Mouse (Mus musculus): ENCODE measurements around the gene Plekho2. TPM values are rescaled to one million over a fixed set of nuclear protein-coding genes. Genes with fewer than 3 reads are reported as not detected.
A peak's percentile ranks its signal among the peaks of the same experiment; 100 is the strongest.

Plekho2 gene
- total and polyA plus RNA-seq, 2 experiments from 2014 or later: 8.3 to 21.0 TPM

DNA sequence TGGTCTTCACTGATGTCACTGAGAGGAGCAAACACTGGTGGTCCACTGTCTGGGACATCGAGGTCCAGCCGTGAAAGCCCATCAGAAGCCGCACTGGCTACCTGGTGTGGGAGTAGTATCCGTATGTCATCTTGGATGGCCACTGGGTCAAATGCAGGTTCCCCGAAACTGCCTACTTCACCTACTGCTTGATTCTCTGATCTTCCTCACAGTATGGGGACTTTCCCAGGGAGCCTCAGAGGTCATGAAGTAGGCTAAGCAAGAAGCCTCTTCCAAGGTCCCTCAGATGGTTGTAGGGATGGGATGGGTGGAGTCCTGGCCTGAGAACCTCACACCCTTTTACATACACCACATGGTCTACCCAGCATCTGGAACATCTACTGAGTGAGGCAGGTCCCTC, 22.9 kb downstream of the Plekho2 start:
- no peak overlapping the region for H3K4me3 ChIP-seq (ENCODE audit: low read depth, low read length)
- no peak overlapping the region for H3K9ac ChIP-seq (replicated peaks; ENCODE audit: low read depth, low read length)
- H3K36me3 ChIP-seq (replicated peaks; ENCODE audit: control insufficient read depth, insufficient read depth, low read length): peaks cover 43% of the 10 kb centered on the region
- no peak for DNase-seq (ENCODE audit: low spot score)
- H3K4me1 ChIP-seq (ENCODE audit: control insufficient read depth, insufficient read depth): peaks cover 7% of the 10 kb centered on the region
- no peak overlapping the region for H3K27ac ChIP-seq (ENCODE audit: low read depth)
- H3K4me2 ChIP-seq (ENCODE audit: low read depth, low read length): no peak overlapping the region
- WGBS: 89% methylated on average over 5 of the region's 5 CpGs
- no peak for ATAC-seq (ENCODE audit: insufficient read depth, low read depth)
- H3K27me3 ChIP-seq (ENCODE audit: control insufficient read depth, insufficient read depth, low read length): no peaks in the 10 kb centered on the region
- H3K9me3 ChIP-seq (replicated peaks; ENCODE audit: control insufficient read depth, low read length): no peaks in the 10 kb centered on the region
- no peak for TF ChIP-seq EP300 (IDR thresholded peaks at IDR 0.05; ENCODE audit: low read depth)
- no peak for TF ChIP-seq CTCF (IDR thresholded peaks at IDR 0.05; ENCODE audit: low read depth)

- Histone ChIP-seq H3K27ac (ENCODE audit: low read depth) (no peak overlapping the region), H3K4me3 (ENCODE audit: low read depth, low read length) (no peak overlapping the region), H3K27me3 (ENCODE audit: control insufficient read depth, insufficient read depth, low read length) (no peaks in the 10 kb centered on the region), H3K9me3 (replicated peaks; ENCODE audit: control insufficient read depth, low read length) (no peaks in the 10 kb centered on the region), H3K4me2 (ENCODE audit: low read depth, low read length) (no peak overlapping the region), H3K9ac (replicated peaks; ENCODE audit: low read depth, low read length) (no peak overlapping the region), H3K36me3 (replicated peaks; ENCODE audit: control insufficient read depth, insufficient read depth, low read length) (peaks cover 41% of the 10 kb centered on the region), H3K4me1 (ENCODE audit: control insufficient read depth, insufficient read depth) (peaks cover 9% of the 10 kb centered on the region)
- no peak for TF ChIP-seq CTCF (IDR thresholded peaks at IDR 0.05; ENCODE audit: low read depth)
- TF ChIP-seq EP300 (IDR thresholded peaks at IDR 0.05; ENCODE audit: low read depth): no peak
- no peak for DNase-seq (ENCODE audit: low spot score)
- 93% methylated on average over 8 of the region's 8 CpGs for WGBS
- ATAC-seq (ENCODE audit: insufficient read depth, low read depth): no peak
These were observed 23.5 kb downstream of the Plekho2 start for GRCm38 (mm10) chr9:65556349-65556748.

- no peak overlapping the region for H3K4me2 ChIP-seq (ENCODE audit: low read depth, low read length)
- H3K4me1 ChIP-seq (ENCODE audit: control insufficient read depth, insufficient read depth): peaks cover 16% of the 10 kb centered on the region
- 76% methylated on average over 4 of the region's 4 CpGs for WGBS
- ATAC-seq (ENCODE audit: insufficient read depth, low read depth) (no peak), DNase-seq (ENCODE audit: low spot score) (no peak)
- H3K27me3 ChIP-seq (ENCODE audit: control insufficient read depth, insufficient read depth, low read length): no peaks in the 10 kb centered on the region
- H3K36me3 ChIP-seq (replicated peaks; ENCODE audit: control insufficient read depth, insufficient read depth, low read length): peaks cover 41% of the 10 kb centered on the region
- TF ChIP-seq EP300 (IDR thresholded peaks at IDR 0.05; ENCODE audit: low read depth): no peak
- TF ChIP-seq CTCF (IDR thresholded peaks at IDR 0.05; ENCODE audit: low read depth): no peak
- H3K27ac ChIP-seq (ENCODE audit: low read depth): no peak overlapping the region
- no peak overlapping the region for H3K4me3 ChIP-seq (ENCODE audit: low read depth, low read length)
- no peaks in the 10 kb centered on the region for H3K9me3 ChIP-seq (replicated peaks; ENCODE audit: control insufficient read depth, low read length)
- no peak overlapping the region for H3K9ac ChIP-seq (replicated peaks; ENCODE audit: low read depth, low read length)
These were observed 24.2 kb downstream of the Plekho2 start for GRCm38 (mm10) chr9:65555621-65556020.

DNA sequence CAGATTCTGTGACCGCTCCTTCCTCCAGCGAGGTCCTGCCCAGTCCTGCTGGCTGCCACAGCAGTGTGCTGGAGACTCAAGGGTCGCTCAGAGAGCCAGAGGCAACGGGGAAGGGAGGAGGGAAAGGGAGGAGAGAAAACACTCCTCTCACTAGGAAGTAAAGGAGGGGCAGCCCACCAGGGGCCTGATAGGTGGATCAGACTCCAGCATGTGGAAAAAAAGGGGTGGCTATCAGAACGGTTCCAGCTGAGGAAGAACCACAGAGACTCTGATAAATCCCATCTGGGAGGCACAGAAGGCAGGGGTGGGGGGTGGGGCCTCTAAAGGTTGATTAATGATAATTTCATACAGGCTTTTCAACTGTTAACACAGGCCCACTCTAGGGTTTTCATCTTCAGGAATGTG, 24.8 kb downstream of the Plekho2 start:
- H3K4me2 ChIP-seq (ENCODE audit: low read depth, low read length): no peak overlapping the region

GRCm38 (mm10) chr9:65552711-65553110, 27.1 kb downstream of the Plekho2 start:
- H3K27me3 ChIP-seq (ENCODE audit: control insufficient read depth, insufficient read depth, low read length): no peaks in the 10 kb centered on the region
- no peak overlapping the region for H3K4me3 ChIP-seq (ENCODE audit: low read depth, low read length)
- H3K9me3 ChIP-seq (replicated peaks; ENCODE audit: control insufficient read depth, low read length): no peaks in the 10 kb centered on the region
- no peak overlapping the region for H3K27ac ChIP-seq (ENCODE audit: low read depth)
- H3K36me3 ChIP-seq (replicated peaks; ENCODE audit: control insufficient read depth, insufficient read depth, low read length): peaks cover 21% of the 10 kb centered on the region
- ATAC-seq (ENCODE audit: insufficient read depth, low read depth) (no peak), DNase-seq (ENCODE audit: low spot score) (no peak)
- peaks cover 25% of the 10 kb centered on the region for H3K4me1 ChIP-seq (ENCODE audit: control insufficient read depth, insufficient read depth)
- TF ChIP-seq CTCF (IDR thresholded peaks at IDR 0.05; ENCODE audit: low read depth) (no peak), EP300 (IDR thresholded peaks at IDR 0.05; ENCODE audit: low read depth) (no peak)
- 94% methylated on average over 2 of the region's 2 CpGs for WGBS
- no peak overlapping the region for H3K9ac ChIP-seq (replicated peaks; ENCODE audit: low read depth, low read length)
- H3K4me2 ChIP-seq (ENCODE audit: low read depth, low read length): no peak overlapping the region

More for the DNA sequence above, 24.8 kb downstream of the Plekho2 start:
- peaks cover 41% of the 10 kb centered on the region for H3K36me3 ChIP-seq (replicated peaks; ENCODE audit: control insufficient read depth, insufficient read depth, low read length)
- TF ChIP-seq CTCF (IDR thresholded peaks at IDR 0.05; ENCODE audit: low read depth) (no peak), EP300 (IDR thresholded peaks at IDR 0.05; ENCODE audit: low read depth) (no peak)
- ATAC-seq (ENCODE audit: insufficient read depth, low read depth) (no peak), DNase-seq (ENCODE audit: low spot score) (no peak)
- no peaks in the 10 kb centered on the region for H3K27me3 ChIP-seq (ENCODE audit: control insufficient read depth, insufficient read depth, low read length)
- H3K4me1 ChIP-seq (ENCODE audit: control insufficient read depth, insufficient read depth): peaks cover 21% of the 10 kb centered on the region
- no peaks in the 10 kb centered on the region for H3K9me3 ChIP-seq (replicated peaks; ENCODE audit: control insufficient read depth, low read length)
- 26% methylated on average over 5 of the region's 5 CpGs for WGBS
- H3K9ac ChIP-seq (replicated peaks; ENCODE audit: low read depth, low read length): no peak overlapping the region
- H3K27ac ChIP-seq (ENCODE audit: low read depth): no peak overlapping the region
- no peak overlapping the region for H3K4me3 ChIP-seq (ENCODE audit: low read depth, low read length)

GRCm38 (mm10) chr9:65552141-65552540, 27.7 kb downstream of the Plekho2 start:
- Histone ChIP-seq H3K36me3 (replicated peaks; ENCODE audit: control insufficient read depth, insufficient read depth, low read length) (peaks cover 16% of the 10 kb centered on the region), H3K27me3 (ENCODE audit: control insufficient read depth, insufficient read depth, low read length) (no peaks in the 10 kb centered on the region), H3K4me3 (ENCODE audit: low read depth, low read length) (no peak overlapping the region), H3K4me2 (ENCODE audit: low read depth, low read length) (no peak overlapping the region), H3K4me1 (ENCODE audit: control insufficient read depth, insufficient read depth) (peaks cover 25% of the 10 kb centered on the region), H3K27ac (ENCODE audit: low read depth) (peak overlapping the region; percentile 52), H3K9me3 (replicated peaks; ENCODE audit: control insufficient read depth, low read length) (no peaks in the 10 kb centered on the region), H3K9ac (replicated peaks; ENCODE audit: low read depth, low read length) (no peak overlapping the region)
- WGBS: 63% methylated on average over 5 of the region's 5 CpGs
- ATAC-seq (ENCODE audit: insufficient read depth, low read depth): no peak
- no peak for DNase-seq (ENCODE audit: low spot score)
- TF ChIP-seq EP300 (IDR thresholded peaks at IDR 0.05; ENCODE audit: low read depth) (no peak), CTCF (IDR thresholded peaks at IDR 0.05; ENCODE audit: low read depth) (no peak)

Data from heart, postnatal 0 days (tissue).